Mouse (Mus musculus): Measurements from ENCODE around the gene Mettl8. TPM values are rescaled to one million over a fixed set of nuclear protein-coding genes. Genes with fewer than 3 reads are reported as not detected.

Mettl8 gene
- polyA plus RNA-seq, 1 experiment from 2014 or later = 15.7 TPM

DNA sequence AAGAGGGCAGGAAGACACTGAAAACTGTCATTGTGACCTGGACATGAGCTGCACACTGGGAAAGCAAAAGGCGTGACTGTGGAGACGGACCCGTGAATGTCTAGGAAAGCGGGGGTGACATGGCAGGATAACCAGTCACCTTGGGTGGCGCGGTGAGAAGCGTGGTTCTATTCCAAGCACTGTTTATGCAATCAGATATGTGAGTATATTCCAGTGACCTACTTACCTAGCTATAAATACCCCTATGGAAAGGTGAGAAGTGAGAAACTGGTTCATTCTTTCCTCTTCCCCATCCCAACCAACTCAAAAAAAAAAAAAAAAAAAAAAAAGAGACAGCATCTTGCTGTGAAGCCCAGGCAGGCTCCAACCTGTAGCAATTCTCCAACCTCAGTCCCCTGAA, 58.9 kb downstream of the Mettl8 start:
- no peaks in the 10 kb centered on the region for H3K4me1 ChIP-seq (replicated peaks; ENCODE audit: insufficient read depth, low read length)
- H3K9ac ChIP-seq (ENCODE audit: low read depth, low read length) = no peak overlapping the region
- H3K9me3 ChIP-seq (replicated peaks; ENCODE audit: low read length) = no peaks in the 10 kb centered on the region
- H3K4me3 ChIP-seq (replicated peaks; ENCODE audit: low read depth, low read length) = no peak overlapping the region
- no peaks in the 10 kb centered on the region for H3K27me3 ChIP-seq (ENCODE audit: insufficient read depth, low read length)
- ATAC-seq (replicated peaks; ENCODE audit: low FRiP score, low read depth) (no peak), DNase-seq (ENCODE audit: low spot score) (no peak)
- no peak overlapping the region for H3K4me2 ChIP-seq (ENCODE audit: low read length)
- 92% methylated on average over 7 of the region's 7 CpGs for WGBS
- H3K36me3 ChIP-seq (ENCODE audit: insufficient read depth, low read length) = no peaks in the 10 kb centered on the region
- TF ChIP-seq CTCF (IDR thresholded peaks at IDR 0.05; ENCODE audit: low read depth) = no peak
- no peak overlapping the region for H3K27ac ChIP-seq

DNA sequence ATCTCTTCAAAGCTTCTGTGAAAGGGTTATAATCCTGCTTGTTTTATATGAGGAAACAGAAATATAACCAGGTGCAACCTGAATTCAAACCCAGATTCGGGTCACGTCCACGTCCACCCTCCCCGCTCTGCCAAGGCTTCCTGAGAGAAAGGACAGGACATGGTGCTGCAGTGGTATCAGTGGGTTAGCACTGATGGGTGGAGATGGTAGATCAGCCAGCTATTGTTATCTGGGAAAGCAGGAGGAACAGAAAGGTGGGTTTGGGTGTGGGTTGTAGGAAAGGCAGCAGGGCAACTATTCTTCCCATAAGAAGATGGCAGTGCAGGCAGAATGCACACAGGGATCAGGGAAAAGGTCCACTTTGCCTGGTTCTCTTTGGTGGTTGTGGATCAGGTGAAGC, 59.5 kb downstream of the Mettl8 start:
- H3K9ac ChIP-seq (ENCODE audit: low read depth, low read length) = no peak overlapping the region
- H3K4me2 ChIP-seq (ENCODE audit: low read length) = no peak overlapping the region
- DNase-seq (ENCODE audit: low spot score) = no peak
- H3K36me3 ChIP-seq (ENCODE audit: insufficient read depth, low read length) = no peaks in the 10 kb centered on the region
- H3K27ac ChIP-seq = no peak overlapping the region
- TF ChIP-seq CTCF (IDR thresholded peaks at IDR 0.05; ENCODE audit: low read depth) = no peak
- no peaks in the 10 kb centered on the region for H3K9me3 ChIP-seq (replicated peaks; ENCODE audit: low read length)
- no peak for ATAC-seq (replicated peaks; ENCODE audit: low FRiP score, low read depth)
- H3K27me3 ChIP-seq (ENCODE audit: insufficient read depth, low read length) = no peaks in the 10 kb centered on the region
- WGBS = 95% methylated on average over 4 of the region's 4 CpGs
- H3K4me1 ChIP-seq (replicated peaks; ENCODE audit: insufficient read depth, low read length) = no peaks in the 10 kb centered on the region
- no peak overlapping the region for H3K4me3 ChIP-seq (replicated peaks; ENCODE audit: low read depth, low read length)

DNA sequence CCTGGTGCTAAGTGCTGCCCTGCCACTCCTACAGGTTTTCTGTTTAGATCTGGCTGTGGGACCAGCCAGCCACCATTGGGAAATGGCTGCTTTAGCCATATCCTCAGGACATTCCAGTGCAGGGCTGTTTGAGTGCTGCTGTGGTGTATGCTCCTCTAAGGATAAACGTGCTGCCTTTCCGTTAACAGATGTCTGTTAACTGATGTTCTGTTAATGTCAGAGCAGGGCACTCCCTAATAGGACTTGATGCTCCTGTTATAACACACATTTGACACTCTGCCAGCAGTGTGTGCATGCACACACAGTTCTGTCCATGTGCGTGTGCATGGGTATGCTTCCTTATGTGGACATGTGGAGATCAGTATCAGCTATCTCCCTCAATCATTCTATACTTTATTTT, 61.6 kb downstream of the Mettl8 start:
- no peak for TF ChIP-seq CTCF (IDR thresholded peaks at IDR 0.05; ENCODE audit: low read depth)

DNA sequence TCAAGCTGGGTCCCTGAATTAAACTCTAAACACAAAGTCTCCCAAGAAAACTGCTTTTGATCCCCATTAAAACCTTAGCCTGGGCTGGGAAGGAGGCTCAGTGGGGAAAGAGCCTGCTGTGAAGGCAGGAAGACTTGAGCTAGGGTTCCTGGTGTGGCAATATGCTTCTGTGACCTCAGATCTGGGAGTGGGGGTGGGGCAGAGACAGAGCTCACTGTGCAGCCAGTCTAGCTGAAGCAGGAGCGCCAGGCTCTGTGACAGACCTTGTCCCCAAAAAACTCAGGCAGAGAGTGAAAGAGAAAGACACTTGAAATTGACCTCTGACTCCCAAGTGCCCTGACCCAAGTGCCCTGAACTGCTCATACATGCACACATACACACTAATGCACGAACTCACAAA, 62.7 kb downstream of the Mettl8 start:
- no peaks in the 10 kb centered on the region for H3K27me3 ChIP-seq (ENCODE audit: insufficient read depth, low read length)
- no peak overlapping the region for H3K27ac ChIP-seq
- no peak overlapping the region for H3K4me3 ChIP-seq (replicated peaks; ENCODE audit: low read depth, low read length)
- TF ChIP-seq CTCF (IDR thresholded peaks at IDR 0.05; ENCODE audit: low read depth) = no peak
- no peaks in the 10 kb centered on the region for H3K4me1 ChIP-seq (replicated peaks; ENCODE audit: insufficient read depth, low read length)
- DNase-seq (ENCODE audit: low spot score) (no peak), ATAC-seq (replicated peaks; ENCODE audit: low FRiP score, low read depth) (no peak)
- no peak overlapping the region for H3K4me2 ChIP-seq (ENCODE audit: low read length)
- no peaks in the 10 kb centered on the region for H3K9me3 ChIP-seq (replicated peaks; ENCODE audit: low read length)
- no peak overlapping the region for H3K9ac ChIP-seq (ENCODE audit: low read depth, low read length)
- no peaks in the 10 kb centered on the region for H3K36me3 ChIP-seq (ENCODE audit: insufficient read depth, low read length)
- WGBS = 86% methylated on average over 2 of the region's 2 CpGs

More for the DNA sequence above, 61.6 kb downstream of the Mettl8 start:
- DNase-seq (ENCODE audit: low spot score) = no peak
- Histone ChIP-seq H3K4me2 (ENCODE audit: low read length) (no peak overlapping the region), H3K27ac (no peak overlapping the region), H3K9ac (ENCODE audit: low read depth, low read length) (no peak overlapping the region), H3K4me1 (replicated peaks; ENCODE audit: insufficient read depth, low read length) (no peaks in the 10 kb centered on the region), H3K36me3 (ENCODE audit: insufficient read depth, low read length) (no peaks in the 10 kb centered on the region), H3K9me3 (replicated peaks; ENCODE audit: low read length) (no peaks in the 10 kb centered on the region), H3K4me3 (replicated peaks; ENCODE audit: low read depth, low read length) (no peak overlapping the region), H3K27me3 (ENCODE audit: insufficient read depth, low read length) (no peaks in the 10 kb centered on the region)
- WGBS = 72% methylated on average over 3 of the region's 3 CpGs
- ATAC-seq (replicated peaks; ENCODE audit: low FRiP score, low read depth) = no peak

DNA sequence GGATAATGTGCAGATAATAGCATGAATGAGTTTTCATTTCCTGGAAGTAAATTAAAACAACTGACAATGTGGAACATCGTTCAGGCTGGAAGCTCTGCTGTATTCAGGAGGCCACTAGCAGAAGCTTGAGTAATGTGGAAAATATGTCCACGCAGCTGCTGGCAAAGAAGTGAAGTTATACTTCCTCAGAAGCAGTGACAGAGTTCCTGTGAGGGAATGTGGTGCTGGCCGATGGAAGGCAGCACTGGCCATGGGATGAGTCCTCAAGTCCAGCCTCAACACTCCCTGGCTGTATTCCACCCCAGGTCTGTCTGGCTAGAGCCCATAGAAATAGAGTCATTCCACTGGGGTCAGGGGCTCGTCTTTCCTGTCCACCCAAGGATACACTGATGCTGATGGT, 65.2 kb downstream of the Mettl8 start:
- Histone ChIP-seq H3K4me2 (ENCODE audit: low read length) (no peak overlapping the region), H3K9ac (ENCODE audit: low read depth, low read length) (no peak overlapping the region), H3K4me3 (replicated peaks; ENCODE audit: low read depth, low read length) (no peak overlapping the region), H3K27me3 (ENCODE audit: insufficient read depth, low read length) (no peaks in the 10 kb centered on the region), H3K36me3 (ENCODE audit: insufficient read depth, low read length) (no peaks in the 10 kb centered on the region), H3K4me1 (replicated peaks; ENCODE audit: insufficient read depth, low read length) (no peaks in the 10 kb centered on the region), H3K9me3 (replicated peaks; ENCODE audit: low read length) (no peaks in the 10 kb centered on the region), H3K27ac (no peak overlapping the region)
- WGBS = 58% methylated on average over 4 of the region's 4 CpGs
- TF ChIP-seq CTCF (IDR thresholded peaks at IDR 0.05; ENCODE audit: low read depth) = no peak
- no peak for ATAC-seq (replicated peaks; ENCODE audit: low FRiP score, low read depth)
- peak; percentile 15 for DNase-seq (ENCODE audit: low spot score)

DNA sequence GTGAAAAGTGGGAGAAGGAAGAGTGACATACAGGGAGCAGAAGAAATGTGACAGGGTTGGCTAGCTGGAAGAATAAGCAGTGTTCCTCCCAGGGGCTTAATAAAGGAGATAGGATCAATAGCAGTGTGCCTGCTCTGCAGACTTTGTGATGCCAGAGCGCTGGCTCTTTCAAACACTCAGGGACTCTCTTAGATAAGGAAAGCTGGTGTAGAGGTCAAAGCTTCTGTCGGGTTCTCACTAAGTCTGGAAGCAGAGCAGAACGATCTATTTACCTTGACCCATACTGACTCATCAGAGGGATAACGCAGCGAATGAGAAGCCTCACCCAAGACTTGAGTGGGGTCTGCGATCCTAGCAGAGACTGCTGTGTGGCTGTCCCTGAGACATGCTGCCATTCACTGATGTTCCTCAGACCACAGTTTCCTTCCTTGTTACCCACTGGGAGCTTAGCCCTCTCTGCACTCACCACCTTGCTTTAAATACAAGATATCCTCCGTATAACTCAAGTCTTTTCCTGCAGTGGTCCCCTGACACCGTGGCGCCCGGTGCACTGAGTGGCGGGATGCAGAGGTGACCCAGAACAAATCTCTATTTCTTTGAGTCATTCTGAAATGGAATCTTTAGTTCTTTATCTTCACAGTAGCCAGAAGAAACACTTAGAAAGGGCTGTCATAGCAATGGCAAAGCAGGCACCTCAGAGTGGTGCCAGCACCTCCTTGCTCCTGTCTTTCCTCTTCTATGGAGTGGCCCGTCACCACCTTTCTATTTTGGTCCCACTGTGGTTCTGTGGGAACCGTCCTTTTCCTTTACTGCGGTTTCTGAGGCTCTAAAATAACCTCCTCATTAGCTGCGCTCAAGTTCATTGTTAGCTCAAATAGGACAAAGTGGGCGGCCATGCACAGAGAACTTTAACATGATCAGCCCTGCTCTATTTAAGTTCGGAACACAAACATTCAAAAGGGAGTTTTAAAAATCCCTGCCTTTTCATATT, 65.9 kb downstream of the Mettl8 start:
- DNase-seq (ENCODE audit: low spot score) (no peak), ATAC-seq (replicated peaks; ENCODE audit: low FRiP score, low read depth) (no peak)
- 70% methylated on average over 17 of the region's 17 CpGs for WGBS
- Histone ChIP-seq H3K36me3 (ENCODE audit: insufficient read depth, low read length) (no peaks in the 10 kb centered on the region), H3K4me2 (ENCODE audit: low read length) (no peak overlapping the region), H3K27ac (no peak overlapping the region), H3K9ac (ENCODE audit: low read depth, low read length) (no peak overlapping the region), H3K4me1 (replicated peaks; ENCODE audit: insufficient read depth, low read length) (no peaks in the 10 kb centered on the region), H3K9me3 (replicated peaks; ENCODE audit: low read length) (no peaks in the 10 kb centered on the region), H3K27me3 (ENCODE audit: insufficient read depth, low read length) (no peaks in the 10 kb centered on the region), H3K4me3 (replicated peaks; ENCODE audit: low read depth, low read length) (no peak overlapping the region)
- TF ChIP-seq CTCF (IDR thresholded peaks at IDR 0.05; ENCODE audit: low read depth) = no peak

Measured in kidney, postnatal 0 days (tissue).